Mouse (Mus musculus): Measurements from ENCODE around the gene Ttll5. TPM values are rescaled to one million over a fixed set of nuclear protein-coding genes. Genes with fewer than 3 reads are reported as not detected.

The Ttll5 gene
- 27.3 to 32.6 TPM (median 29.3 TPM) in 4 replicates for total RNA-seq (2023)

DNA sequence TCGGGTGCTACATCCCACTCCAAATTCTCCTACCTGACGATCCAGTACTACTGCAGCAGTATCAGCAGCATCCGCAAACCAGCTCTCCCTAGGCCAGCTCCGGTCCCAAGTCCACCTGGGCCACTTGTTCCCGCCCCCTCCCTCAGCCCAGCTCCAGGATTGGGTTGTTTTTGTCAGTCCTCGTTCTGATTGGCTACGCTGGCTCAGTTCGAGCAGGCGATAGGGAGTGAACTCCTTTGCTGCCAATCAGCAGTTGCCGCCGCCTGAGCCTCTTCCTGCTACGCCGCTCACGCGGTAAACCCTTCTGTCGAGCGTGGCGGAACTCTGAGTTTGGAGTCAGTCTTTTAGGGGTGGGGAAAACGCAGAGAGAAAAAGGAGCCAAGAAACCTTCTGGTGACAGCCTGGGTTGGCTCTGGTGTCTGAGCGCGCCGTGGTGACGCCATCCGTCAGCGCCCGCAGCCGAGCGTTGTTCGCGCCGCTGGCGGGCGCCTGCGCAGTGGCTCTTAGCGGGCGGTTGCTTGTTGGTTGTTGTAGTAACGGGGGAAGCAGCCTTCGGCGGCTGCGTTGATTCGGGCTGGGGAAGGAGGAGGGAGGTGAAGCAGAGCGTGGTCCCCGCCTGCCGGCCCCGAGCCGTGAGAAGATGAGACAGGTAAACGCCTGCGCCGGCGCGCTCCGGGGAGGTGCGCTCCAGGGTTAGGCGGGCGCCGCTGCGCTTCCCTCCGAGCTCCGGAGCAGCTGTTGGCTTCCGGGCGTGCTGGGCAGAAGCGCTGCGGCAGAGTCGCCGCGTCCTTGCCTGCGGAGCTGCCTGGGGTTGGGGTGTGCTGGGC, at the start of gene Ttll5, which contains the start of gene Erg28:
Gene Ttll5 (plus strand): TSS at position 222 of the 827 bp plus-strand sequence.
Gene Erg28 (minus strand): TSS at position 113 of the 827 bp plus-strand sequence.

GRCm38 (mm10) chr12:86078553-86079201, 254.2 kb downstream of the Ttll5 start, which contains the start of gene Tgfb3:
Gene Tgfb3, minus strand, starts transcription at chr12:86079041.

DNA sequence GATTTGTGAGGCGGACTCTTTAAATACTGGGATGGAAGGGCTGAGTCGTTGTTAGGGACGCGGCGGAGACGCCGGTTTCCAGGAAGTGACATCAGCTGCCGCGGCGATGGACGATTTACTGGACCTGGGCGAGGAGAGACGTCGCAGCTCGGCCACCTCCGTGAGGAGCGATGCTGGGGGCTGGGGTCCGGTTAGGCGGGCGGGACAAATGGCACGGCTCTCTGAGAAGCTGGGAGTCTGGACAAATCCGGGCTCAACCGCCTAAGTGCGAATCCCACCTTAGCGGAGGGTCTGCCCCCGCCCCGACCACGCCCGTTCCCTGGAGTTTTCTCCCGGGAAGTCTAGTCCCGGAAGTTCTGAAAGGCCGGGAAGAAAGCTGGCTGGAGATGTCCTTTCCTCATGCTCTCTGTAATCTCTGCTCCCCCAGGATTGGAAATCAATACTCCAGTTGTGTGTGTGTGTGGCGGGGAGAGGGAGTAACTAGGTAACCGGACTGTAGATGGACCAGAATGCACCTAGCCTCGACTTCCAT, 258.1 kb downstream of the Ttll5 start, which contains the start of gene Ift43:
Gene Ift43 (plus strand): TSS at position 61 of the 532 bp plus-strand sequence.

Other genes with a start within 250 kb of the Ttll5 start
- 1.3 to 2.1 TPM (median 1.9 TPM) in 4 replicates for gene Jdp2, start 225.6 kb upstream of the Ttll5 start, total RNA-seq (2023)
- 18.2 to 25.6 TPM (median 21.7 TPM) in 4 replicates for gene Batf, start 138.0 kb upstream of the Ttll5 start, total RNA-seq (2023)
- not detected in 4 replicates for gene Flvcr2, start 78.1 kb upstream of the Ttll5 start, total RNA-seq (2023)
- 27.1 to 33.9 TPM (median 29.3 TPM) in 4 replicates for gene Erg28, start 109 bp upstream of the Ttll5 start, total RNA-seq (2023)